19 mouse cellular contexts compared by ENCODE assay signal in the genomic region with DNA sequence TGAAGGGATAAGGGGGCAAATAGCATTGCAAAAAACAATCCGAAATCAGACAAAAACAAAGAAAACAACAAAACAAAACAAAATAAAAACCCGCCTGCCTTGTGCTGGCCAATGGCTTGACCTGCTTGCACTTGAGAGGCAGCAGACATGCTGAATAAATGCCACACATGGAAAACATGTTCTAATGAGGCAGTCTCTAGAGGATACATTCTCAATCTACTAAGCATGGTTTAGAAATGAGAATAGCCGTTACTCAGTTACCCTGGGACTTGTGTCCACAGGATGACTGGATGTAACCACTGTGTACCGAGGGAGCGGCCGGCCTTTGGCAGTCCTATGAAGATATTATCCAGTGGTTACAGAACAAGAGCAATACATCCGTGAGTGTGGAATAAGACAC. TPM values are rescaled to one million over a fixed set of nuclear protein-coding genes. Genes with fewer than 3 reads are reported as not detected.
"Had no signal": no experiment of that assay in that cellular context is flagged by ENCODE, and none has a peak within 500 bp of the region (broad histone marks: within the 10 kb centered on the region; RNA-seq: fewer than 3 reads in every experiment).

No protein-coding gene starts in this region.

- H3K27me3 ChIP-seq: midbrain, embryonic 13.5 days; midbrain, embryonic 15.5 days; neural tube, embryonic 13.5 days; neural tube, embryonic 15.5 days had no signal

- H3K36me3 ChIP-seq: midbrain, embryonic 10.5 days; midbrain, embryonic 13.5 days; midbrain, embryonic 15.5 days; neural tube, embryonic 13.5 days; neural tube, embryonic 15.5 days had no signal

- H3K9ac ChIP-seq: liver, embryonic 14.5 days; lung, embryonic 14.5 days; midbrain, embryonic 13.5 days; midbrain, embryonic 15.5 days; neural tube, embryonic 13.5 days; neural tube, embryonic 15.5 days had no signal

- H3K9me3 ChIP-seq: midbrain, embryonic 10.5 days; midbrain, embryonic 13.5 days; midbrain, embryonic 15.5 days; neural tube, embryonic 13.5 days; neural tube, embryonic 15.5 days had no signal

- H3K4me3 ChIP-seq: midbrain, embryonic 10.5 days; midbrain, embryonic 13.5 days; midbrain, embryonic 15.5 days; myocyte; neural tube, embryonic 13.5 days; neural tube, embryonic 15.5 days had no signal

- H3K4me1 ChIP-seq: neural tube, embryonic 13.5 days had no signal

- H3K4me2 ChIP-seq: lung, embryonic 14.5 days; midbrain, embryonic 13.5 days; midbrain, embryonic 15.5 days; neural tube, embryonic 13.5 days; neural tube, embryonic 15.5 days had no signal

- ATAC-seq: midbrain, embryonic 13.5 days; midbrain, embryonic 15.5 days had no signal

- H3K27ac ChIP-seq: liver, embryonic 14.5 days; midbrain, embryonic 10.5 days; midbrain, embryonic 13.5 days; midbrain, embryonic 15.5 days; neural tube, embryonic 13.5 days; neural tube, embryonic 15.5 days had no signal

- DNase-seq: lung, adult 18-20 months; lung, embryonic 14.5 days; lung, postnatal 10 days; lung, postnatal 4 days; right cerebral cortex, adult 18-20 months; right cerebral cortex, postnatal 25 days; right cerebral cortex, postnatal 4 days; spleen, adult 18-20 months; thymus, adult 18-20 months; thymus, postnatal 14 days; thymus, postnatal 4 days had no signal

RNA-seq across cellular contexts. Expression of gene Ptprm, which starts 33.9 kb away (rescaled TPM):
- total RNA-seq: megakaryocyte-erythroid progenitor cell, adult 5-6 weeks had no signal
